Mouse (Mus musculus) neural tube, embryonic 14.5 days (tissue): Measurements from ENCODE around the gene Slc37a4. TPM values are rescaled to one million over a fixed set of nuclear protein-coding genes. Genes with fewer than 3 reads are reported as not detected.
"Not testable (repeated sequence)": the region's sequence is repeated elsewhere in the genome, so short reads cannot be mapped to it uniquely, and the experiment has no call there.

Source experiments
- ATAC-seq: fragments of 200-750 bp; cut with Nextera tagmentation; 2 replicates; pipeline ENCODE4 v1.8.0; 2017; ENCODE audit warnings: low read depth, mild to moderate bottlenecking, moderate TSS enrichment, moderate library complexity
- H3K27ac ChIP-seq: fragments of 300-500 bp; sonication (generic); 2 replicates; pipeline ENCODE4 v1.5.1; 2014; ENCODE audit warnings: low read depth, mild to moderate bottlenecking, control low read depth, low read length, moderate library complexity, mixed read lengths
- H3K27me3 ChIP-seq: fragments of 300-500 bp; sonication (generic); 2 replicates; pipeline ENCODE4 v1.6.1; 2014; ENCODE audit warnings: low read length; ENCODE audit not compliant: control insufficient read depth, insufficient read depth
- H3K36me3 ChIP-seq: fragments of 300-500 bp; sonication (generic); 2 replicates; pipeline ENCODE4 v1.6.1; 2014; ENCODE audit warnings: low read length, mixed read lengths; ENCODE audit not compliant: control insufficient read depth, insufficient read depth
- H3K4me1 ChIP-seq: fragments of 300-500 bp; sonication (generic); 2 replicates; pipeline ENCODE4 v1.6.1; 2014; ENCODE audit warnings: low read length; ENCODE audit not compliant: control insufficient read depth, insufficient read depth
- H3K4me2 ChIP-seq: fragments of 300-500 bp; sonication (generic); 2 replicates; pipeline ENCODE4 v1.6.1; 2014; ENCODE audit warnings: mild to moderate bottlenecking, low read depth, low read length, control low read depth
- H3K4me3 ChIP-seq: fragments of 300-500 bp; sonication (generic); 2 replicates; pipeline ENCODE4 v1.5.1; 2014; ENCODE audit warnings: low read depth, low read length, control low read depth, mixed read lengths
- H3K9ac ChIP-seq: fragments of 300-500 bp; sonication (generic); replicated peaks from 2 replicates; pipeline ENCODE4 v1.6.1; 2014; ENCODE audit warnings: low read depth, mild to moderate bottlenecking, control low read depth, low read length, mixed read lengths
- H3K9me3 ChIP-seq: fragments of 300-500 bp; sonication (generic); 2 replicates; pipeline ENCODE4 v1.6.1; 2016; ENCODE audit warnings: low read length; ENCODE audit not compliant: control insufficient read depth
- WGBS: fragments of 180-500 bp; shearing (Covaris S2); extraction: QIAGEN DNeasy Blood & Tissue Kit; methylation state at CpG from one replicate; pipeline ENCODE4 v1.1.7; 2014; 5-methylcytosine and 5-hydroxymethylcytosine counted together
- microRNA-seq: library from miRNA; unstranded; fragments of <30 nt; microRNA quantifications from one replicate; pipeline ENCODE4, GENCODE M21; 2016
- polyA plus RNA-seq: library from polyadenylated mRNA; unstranded; fragments of >200 nt; fragmentation: Nextera tagmentation; extraction: Ambion mirVana; gene quantifications from 2 replicates; pipeline ENCODE4 v1.2.1, GENCODE M21; 2014

Gene Slc37a4
- polyA plus RNA-seq, 1 experiment from 2014 or later: 78.8 TPM

DNA sequence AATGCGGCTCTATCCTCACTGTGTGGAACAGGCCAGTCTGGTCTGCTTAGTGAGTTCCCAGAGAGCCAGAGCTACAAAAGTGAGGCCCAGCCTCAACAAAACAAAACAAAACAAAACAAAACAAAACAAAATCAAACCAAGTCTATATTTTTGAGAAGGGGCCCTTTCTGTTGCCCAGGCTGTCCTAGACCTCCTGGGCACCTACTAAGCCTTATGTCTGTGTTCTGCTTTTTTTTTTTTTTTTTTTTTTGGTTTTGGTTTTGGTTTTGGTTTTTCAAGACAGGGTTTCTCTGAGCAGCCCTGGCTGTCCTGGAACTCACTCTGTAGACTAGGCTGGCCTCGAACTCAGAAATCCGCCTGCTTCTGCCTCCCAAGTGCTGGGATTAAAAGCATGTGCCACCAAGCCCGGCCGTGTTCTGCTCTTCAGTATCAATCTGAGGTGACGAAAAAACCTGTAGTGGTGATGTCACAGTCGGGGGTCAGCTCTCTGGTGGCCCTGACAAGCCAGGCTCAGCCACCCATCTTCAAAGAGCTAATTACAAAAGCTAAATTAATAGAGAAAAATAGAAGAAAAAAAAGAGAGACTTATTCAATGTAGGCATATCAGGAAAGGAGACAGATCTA lies 47.9 kb downstream of the Slc37a4 start:
- not testable (repeated sequence) for H3K9ac ChIP-seq, H3K4me2 ChIP-seq, H3K4me1 ChIP-seq, H3K9me3 ChIP-seq, ATAC-seq, H3K27me3 ChIP-seq, H3K4me3 ChIP-seq, H3K27ac ChIP-seq, H3K36me3 ChIP-seq
- 84% methylated on average over 7 of the region's 7 CpGs for WGBS

DNA sequence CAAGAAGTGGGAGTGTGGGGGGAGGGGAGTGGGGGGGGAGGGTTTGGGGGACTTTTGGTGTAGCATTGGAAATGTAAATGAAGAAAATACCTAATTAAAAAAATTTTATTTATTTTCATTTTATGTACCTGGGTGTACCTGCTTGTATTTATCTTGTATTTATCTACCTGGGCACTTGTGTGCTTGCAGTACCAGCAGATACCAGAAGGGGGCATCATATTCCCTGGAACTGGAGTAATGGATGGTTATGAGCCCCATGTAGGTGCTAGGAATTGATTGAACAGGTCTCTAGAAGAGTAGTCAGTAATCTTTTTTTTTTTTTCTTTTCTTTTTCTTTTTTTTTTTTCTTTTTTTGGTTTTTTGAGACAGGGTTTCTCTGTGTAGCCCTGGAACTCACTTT lies 53.7 kb downstream of the Slc37a4 start:
- no peak overlapping the region for H3K4me3 ChIP-seq
- no peak for ATAC-seq
- no peaks in the 10 kb centered on the region for H3K9me3 ChIP-seq
- no peak overlapping the region for H3K9ac ChIP-seq
- H3K4me2 ChIP-seq: no peak overlapping the region
- no peaks in the 10 kb centered on the region; the same call in 1 of the 2 replicates for H3K27me3 ChIP-seq
- no peak overlapping the region for H3K27ac ChIP-seq
- 0 out of 2 replicates have a peak, but pooled peaks cover 3% of the 10 kb centered on the region for H3K4me1 ChIP-seq
- no peaks in the 10 kb centered on the region for H3K36me3 ChIP-seq

Small RNAs within 50 kb of the gene (microRNA-seq; reads per million reads assigned to microRNA genes)
- not detected for gene Mir7085

Other genes with a start within 250 kb of the Slc37a4 start
- 19.7 and 22.6 TPM in 2 replicates for gene Cbl, start 162.8 kb upstream of the Slc37a4 start, polyA plus RNA-seq
- gene Ccdc153, start 156.2 kb upstream of the Slc37a4 start, polyA plus RNA-seq: not detected in 2 replicates
- 0.12 and 0.23 TPM in 2 replicates for gene Pdzd3, start 145.4 kb upstream of the Slc37a4 start, polyA plus RNA-seq
- 3.7 and 4.5 TPM in 2 replicates for gene Nlrx1, start 128.3 kb upstream of the Slc37a4 start, polyA plus RNA-seq
- 21.4 and 25.0 TPM in 2 replicates for gene Abcg4, start 108.2 kb upstream of the Slc37a4 start, polyA plus RNA-seq
- gene Hinfp, start 91.2 kb upstream of the Slc37a4 start, polyA plus RNA-seq: 21.9 and 23.2 TPM in 2 replicates
- gene C2cd2l, start 76.6 kb upstream of the Slc37a4 start, polyA plus RNA-seq: 19.0 and 21.9 TPM in 2 replicates
- 35.3 and 35.9 TPM in 2 replicates for gene Dpagt1, start 70.8 kb upstream of the Slc37a4 start, polyA plus RNA-seq
- 92.3 and 94.3 TPM in 2 replicates for gene H2afx, start 62.2 kb upstream of the Slc37a4 start, polyA plus RNA-seq
- gene Hmbs, start 52.6 kb upstream of the Slc37a4 start, polyA plus RNA-seq: 58.3 and 58.4 TPM in 2 replicates
- gene Vps11, start 35.2 kb upstream of the Slc37a4 start, polyA plus RNA-seq: 34.4 and 43.4 TPM in 2 replicates
- gene Hyou1, start 17.4 kb upstream of the Slc37a4 start, polyA plus RNA-seq: 20.7 and 27.0 TPM in 2 replicates
- gene Rps25, start 10.3 kb downstream of the Slc37a4 start, polyA plus RNA-seq: 1,180 and 1,219 TPM in 2 replicates
- 305 and 308 TPM in 2 replicates for gene Trappc4, start 10.7 kb downstream of the Slc37a4 start, polyA plus RNA-seq
- 31.1 and 34.5 TPM in 2 replicates for gene Ccdc84, start 21.7 kb downstream of the Slc37a4 start, polyA plus RNA-seq
- not detected in 2 replicates for gene Foxr1, start 44.3 kb downstream of the Slc37a4 start, polyA plus RNA-seq
- not detected in 2 replicates for gene Upk2, start 58.1 kb downstream of the Slc37a4 start, polyA plus RNA-seq
- 11.5 and 12.3 TPM in 2 replicates for gene Bcl9l, start 86.0 kb downstream of the Slc37a4 start, polyA plus RNA-seq
- gene Cxcr5, start 165.0 kb downstream of the Slc37a4 start, polyA plus RNA-seq: not detected in 2 replicates
- gene Ddx6, start 208.0 kb downstream of the Slc37a4 start, polyA plus RNA-seq: 20.2 and 33.8 TPM in 2 replicates